Comparison of ENCODE assay signal across 14 mouse cellular contexts in genomic region chr4:146067594-146067993, GRCm38 (mm10). TPM values are rescaled to one million over a fixed set of nuclear protein-coding genes. Genes with fewer than 3 reads are reported as not detected.
DNase-seq lines count a peak whose midpoint lies in the region; ATAC-seq and TF ChIP-seq lines count a peak whose summit lies in the region.
"Not testable (repeated sequence)": the region's sequence is repeated elsewhere in the genome, so short reads cannot be mapped to it uniquely, and the experiment has no call there.
"Had no signal": no experiment of that assay in that cellular context is flagged by ENCODE, and none has a peak within 500 bp of the region (broad histone marks: within the 10 kb centered on the region; RNA-seq: fewer than 3 reads in every experiment).

No protein-coding gene starts in this region.

- H3K9ac ChIP-seq in ES-Bruce4 (ENCODE audit: low read depth, poor library complexity, severe bottlenecking), result peak overlapping the region; percentile 97
- H3K9ac ChIP-seq in hindbrain, embryonic 13.5 days; kidney, postnatal 0 days (ENCODE audit: low read depth, low read length); liver, embryonic 16.5 days (ENCODE audit: low read depth, low read length); neural tube, embryonic 12.5 days: not testable (repeated sequence)

- not testable (repeated sequence) for H3K36me3 ChIP-seq in ES-Bruce4 (ENCODE audit: control insufficient read depth, insufficient read depth, low read length, poor library complexity, severe bottlenecking); hindbrain, embryonic 13.5 days; kidney, postnatal 0 days (ENCODE audit: insufficient read depth, low read length); liver, embryonic 16.5 days (ENCODE audit: control insufficient read depth, insufficient read depth); neural tube, embryonic 12.5 days

- TF ChIP-seq CTCF in ES-Bruce4 (IDR thresholded peaks at IDR 0.05; ENCODE audit: low read depth, low read length); kidney, postnatal 0 days (IDR thresholded peaks at IDR 0.05; ENCODE audit: low read depth): not testable (repeated sequence)

- H3K4me3 ChIP-seq in ES-Bruce4 (ENCODE audit: low read depth, low read length), result peak overlapping the region; percentile 55
- peak overlapping the region; percentile 29 for H3K4me3 ChIP-seq in hindbrain, embryonic 13.5 days
- H3K4me3 ChIP-seq in kidney, postnatal 0 days (replicated peaks; ENCODE audit: low read depth, low read length); liver, embryonic 16.5 days (ENCODE audit: low read depth, low read length): not testable (repeated sequence)
- H3K4me3 ChIP-seq in neural tube, embryonic 12.5 days, result peak overlapping the region; percentile 27

- WGBS in hindbrain, embryonic 13.5 days, result 22% methylated on average over 55 of the region's 55 CpGs
- WGBS in kidney, postnatal 0 days, result 27% methylated on average over 51 of the region's 55 CpGs
- WGBS in liver, embryonic 16.5 days (ENCODE audit: insufficient replicate concordance), result 25% methylated on average over 51 of the region's 55 CpGs
- WGBS in neural tube, embryonic 12.5 days, result 20% methylated on average over 55 of the region's 55 CpGs

- TF ChIP-seq EP300 in ES-Bruce4 (IDR thresholded peaks at IDR 0.05; ENCODE audit: insufficient read depth, low read depth, low read length), result not testable (repeated sequence)

- H3K27me3 ChIP-seq in ES-Bruce4 (ENCODE audit: control insufficient read depth, insufficient read depth, low read length, poor library complexity, severe bottlenecking); hindbrain, embryonic 13.5 days; kidney, postnatal 0 days (ENCODE audit: insufficient read depth, low read length); liver, embryonic 16.5 days (ENCODE audit: control insufficient read depth, insufficient read depth, low read depth, low read length); neural tube, embryonic 12.5 days (replicated peaks): not testable (repeated sequence)

- ATAC-seq in hindbrain, embryonic 13.5 days (ENCODE audit: low FRiP score); kidney, postnatal 0 days (replicated peaks; ENCODE audit: low FRiP score, low read depth); liver, embryonic 16.5 days (ENCODE audit: low read depth); neural tube, embryonic 12.5 days (ENCODE audit: low FRiP score, low read depth): not testable (repeated sequence)

- intact Hi-C loops in gastrocnemius, postnatal 14 days (cut with DNase I; ENCODE audit: low total_unique reads), result not testable (repeated sequence)

- not testable (repeated sequence) for H3K4me1 ChIP-seq in ES-Bruce4 (ENCODE audit: control insufficient read depth, insufficient read depth, low read length); hindbrain, embryonic 13.5 days (replicated peaks); kidney, postnatal 0 days (replicated peaks; ENCODE audit: insufficient read depth, low read length); liver, embryonic 16.5 days (ENCODE audit: control insufficient read depth, low read depth, low read length); neural tube, embryonic 12.5 days

- H3K27ac ChIP-seq in ES-Bruce4 (ENCODE audit: insufficient read depth, low read length), result peak overlapping the region; percentile 82
- not testable (repeated sequence) for H3K27ac ChIP-seq in hindbrain, embryonic 13.5 days; kidney, postnatal 0 days; liver, embryonic 16.5 days (ENCODE audit: low read length); neural tube, embryonic 12.5 days

- TF ChIP-seq POLR2A in ES-Bruce4 (IDR thresholded peaks at IDR 0.05; ENCODE audit: insufficient read depth, low read length), result peak; percentile 2

- peaks cover 14% of the 10 kb centered on the region for H3K9me3 ChIP-seq in ES-Bruce4 (replicated peaks; ENCODE audit: control insufficient read depth, insufficient read depth, low read length, poor library complexity, severe bottlenecking)
- peaks cover 30% of the 10 kb centered on the region for H3K9me3 ChIP-seq in hindbrain, embryonic 13.5 days
- not testable (repeated sequence) for H3K9me3 ChIP-seq in kidney, postnatal 0 days (replicated peaks; ENCODE audit: low read length); liver, embryonic 16.5 days (replicated peaks; ENCODE audit: control insufficient read depth, low read length)
- peaks cover 28% of the 10 kb centered on the region for H3K9me3 ChIP-seq in neural tube, embryonic 12.5 days

- H3K4me2 ChIP-seq in hindbrain, embryonic 13.5 days, result peak overlapping the region; percentile 43
- peak overlapping the region; percentile 31; the same call in 1 of the 2 replicates for H3K4me2 ChIP-seq in kidney, postnatal 0 days (ENCODE audit: low read length)
- H3K4me2 ChIP-seq in liver, embryonic 16.5 days (ENCODE audit: low read depth, low read length), result peak overlapping the region; percentile 30; the same call in 1 of the 2 replicates
- peak overlapping the region; percentile 53 for H3K4me2 ChIP-seq in neural tube, embryonic 12.5 days (replicated peaks)

- DNase-seq in embryo, embryonic 9.5 days (ENCODE audit: extremely low spot score), result peak; percentile 27
- peak; percentile 6 for DNase-seq in gastrocnemius, postnatal 14 days
- not testable (repeated sequence) for DNase-seq in kidney, postnatal 0 days (ENCODE audit: low spot score)
- peak; percentile 5 to 31 for DNase-seq in thymus, postnatal 36 days

RNA-seq across cellular contexts. Expression of gene Zfp987, which starts 29.5 kb away (rescaled TPM):
- polyA plus RNA-seq in ES-Bruce4 (2011; ENCODE audit: insufficient read depth, insufficient read length, low read depth, missing spikeins), result 13.2 and 17.4 TPM in 2 replicates
- not detected for total RNA-seq in gastrocnemius, postnatal 14 days (2021)
- polyA plus RNA-seq in hindbrain, embryonic 13.5 days (2015; fragmentation: Nextera tagmentation; extraction: Ambion mirVana), result 0.06 and 0.08 TPM in 2 replicates
- polyA plus RNA-seq in kidney, postnatal 0 days (2015; fragmentation: Nextera tagmentation; extraction: Ambion mirVana), result 0.20 TPM in 1 of 2 replicates, not detected in the other
- 0.05 and 0.08 TPM in 2 replicates for polyA plus RNA-seq in liver, embryonic 16.5 days (2015; fragmentation: Nextera tagmentation; extraction: Ambion mirVana)
- polyA plus RNA-seq in neural tube, embryonic 12.5 days (2016; fragmentation: Nextera tagmentation; extraction: Ambion mirVana), result 0.20 TPM in 1 of 2 replicates, not detected in the other
- total RNA-seq: heart, adult 18-20 months; layer of hippocampus, adult 18-20 months; left cerebral cortex, adult 8-10 months had no signal
- polyA plus RNA-seq: adrenal gland, adult 2 months; erythroblast, embryonic 14.5 days; lung, adult 2 months had no signal

Comparison
In these comparisons a context has a peak if more than half of its experiments do, and no peak if none do; other contexts are left out.
1. RNA of gene Zfp987, which starts 29.5 kb away (polyA plus RNA-seq): 13.2 to 17.4 TPM in ES-Bruce4; 0.20 TPM in neural tube, embryonic 12.5 days, 0.20 TPM in kidney, postnatal 0 days, 0.05 to 0.08 TPM in liver, embryonic 16.5 days and 0.06 to 0.08 TPM in hindbrain, embryonic 13.5 days; every median in the first group is over 10 times any median in the second.
2. Peak in every context shown above with its lines, with median percentiles within 50 percentile points of each other: H3K4me2 ChIP-seq.